Mouse (Mus musculus) midbrain, embryonic 14.5 days (tissue): Measurements from ENCODE around the gene Trpm4. TPM values are rescaled to one million over a fixed set of nuclear protein-coding genes. Genes with fewer than 3 reads are reported as not detected.
"Not testable (repeated sequence)": the region's sequence is repeated elsewhere in the genome, so short reads cannot be mapped to it uniquely, and the experiment has no call there.

Source experiments
- ATAC-seq: fragments of 200-750 bp; cut with Nextera tagmentation; 2 replicates; pipeline ENCODE4 v1.8.0; 2017; ENCODE audit warnings: moderate number of reproducible peaks, moderate library complexity; ENCODE audit not compliant: low FRiP score, low TSS enrichment
- DNase-seq: peaks from one replicate; pipeline ENCODE4 v3.0.0-alpha.2; 2015
- H3K27ac ChIP-seq: fragments of 300-500 bp; sonication (generic); replicated peaks from 2 replicates; pipeline ENCODE4 v1.5.1; 2014; ENCODE audit warnings: mild to moderate bottlenecking, low read depth, low read length, moderate library complexity
- H3K27me3 ChIP-seq: fragments of 300-500 bp; sonication (generic); 2 replicates; pipeline ENCODE4 v1.6.1; 2014; ENCODE audit warnings: low read length, control low read depth, mixed read lengths; ENCODE audit not compliant: control insufficient read depth, insufficient read depth
- H3K36me3 ChIP-seq: fragments of 300-500 bp; sonication (generic); 2 replicates; pipeline ENCODE4 v1.6.1; 2014; ENCODE audit warnings: low read length, control low read depth; ENCODE audit not compliant: control insufficient read depth, insufficient read depth
- H3K4me1 ChIP-seq: fragments of 300-500 bp; sonication (generic); 2 replicates; pipeline ENCODE4 v1.6.1; 2014; ENCODE audit warnings: mild to moderate bottlenecking, antibody characterized with exemption, low read length, control low read depth; ENCODE audit not compliant: control insufficient read depth, insufficient read depth
- H3K4me2 ChIP-seq: fragments of 300-500 bp; sonication (generic); 2 replicates; pipeline ENCODE4 v1.6.1; 2014; ENCODE audit warnings: mild to moderate bottlenecking, low read length, moderate library complexity
- H3K4me3 ChIP-seq: fragments of 300-500 bp; sonication (generic); replicated peaks from 2 replicates; pipeline ENCODE4 v1.5.1; 2014; ENCODE audit warnings: low read depth, low read length
- H3K9ac ChIP-seq: fragments of 300-500 bp; sonication (generic); replicated peaks from 2 replicates; pipeline ENCODE4 v1.6.1; 2014; ENCODE audit warnings: mild to moderate bottlenecking, low read length, moderate library complexity
- H3K9me3 ChIP-seq: fragments of 300-500 bp; sonication (generic); 2 replicates; pipeline ENCODE4 v1.6.1; 2016; ENCODE audit warnings: low read length, control low read depth, mixed read lengths; ENCODE audit not compliant: control insufficient read depth
- WGBS: fragments of 180-500 bp; shearing (Covaris S2); extraction: QIAGEN DNeasy Blood & Tissue Kit; methylation state at CpG from one replicate; pipeline ENCODE4 v1.1.7; 2014; 5-methylcytosine and 5-hydroxymethylcytosine counted together
- polyA plus RNA-seq: library from polyadenylated mRNA; unstranded; fragments of >200 nt; fragmentation: Nextera tagmentation; extraction: Ambion mirVana; gene quantifications from 2 replicates; pipeline ENCODE4 v1.2.1, GENCODE M21; 2014

Trpm4 gene
- polyA plus RNA-seq, 1 experiment from 2014 or later, result 8.4 TPM

DNA sequence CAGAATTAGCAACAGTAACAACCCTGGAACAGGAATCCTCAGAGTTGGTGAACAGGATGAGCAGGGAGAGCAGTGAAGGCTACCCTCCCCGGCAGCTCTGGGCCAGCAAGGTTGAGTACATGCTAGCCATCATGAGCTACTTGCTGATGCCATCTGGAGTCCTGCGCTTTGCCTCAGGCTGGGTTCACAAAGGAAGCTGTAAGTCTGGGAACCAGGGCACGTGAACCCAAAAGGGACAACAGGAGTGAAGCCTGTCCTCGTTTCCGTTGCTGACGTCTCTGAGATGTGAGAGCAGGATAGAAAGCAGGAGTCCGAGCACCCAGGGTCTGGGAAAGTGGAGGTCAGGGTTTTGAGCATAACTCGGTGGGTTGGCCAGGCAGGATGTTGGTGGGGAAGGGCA is 74.3 kb downstream of the Trpm4 start:
- Histone ChIP-seq H3K4me1 (no peaks in the 10 kb centered on the region), H3K27me3 (no peaks in the 10 kb centered on the region), H3K4me3 (no peak overlapping the region), H3K9ac (no peak overlapping the region), H3K27ac (no peak overlapping the region), H3K36me3 (no peaks in the 10 kb centered on the region), H3K9me3 (no peaks in the 10 kb centered on the region), H3K4me2 (no peak overlapping the region)
- DNase-seq (no peak), ATAC-seq (no peak)
- WGBS, result 91% methylated on average over 8 of the region's 8 CpGs

DNA sequence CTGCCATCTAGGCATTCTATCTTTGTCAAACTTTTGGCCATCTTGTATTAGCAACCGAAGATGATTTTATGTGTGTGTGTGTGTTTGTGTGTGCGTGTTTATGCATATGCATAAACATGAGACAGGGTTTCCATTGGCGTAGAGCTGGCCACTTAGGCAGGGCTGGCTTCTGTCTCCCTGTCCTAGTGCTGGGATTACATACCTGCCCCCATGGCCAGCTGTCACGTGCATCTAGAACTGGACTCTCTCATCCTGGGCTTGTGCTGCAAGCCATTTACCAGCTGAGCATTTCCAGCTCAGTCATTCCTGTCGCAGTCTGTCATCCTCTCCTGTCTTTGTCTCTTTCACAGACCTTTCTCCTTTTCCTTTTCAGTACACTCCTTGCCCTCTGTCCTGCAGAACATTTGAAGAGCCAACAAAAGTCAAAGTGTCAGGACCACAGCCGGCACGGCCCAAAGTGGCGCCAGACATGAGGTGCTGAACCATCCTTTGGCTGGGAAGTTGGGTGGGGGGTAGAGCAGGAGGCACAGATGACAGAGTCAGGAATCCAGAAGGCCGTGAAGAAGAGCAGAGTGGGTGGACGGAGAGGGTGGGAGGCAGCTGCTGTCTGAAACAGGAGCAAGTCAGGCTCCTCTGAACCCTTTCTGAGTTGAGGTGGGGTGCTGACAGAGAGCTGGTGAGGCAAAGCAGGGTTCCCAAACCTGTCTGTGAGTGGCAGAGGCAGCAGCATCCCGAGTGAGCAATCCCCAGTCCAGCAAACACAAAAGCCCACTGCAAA is 76.3 kb downstream of the Trpm4 start:
- H3K9me3 ChIP-seq, result no peaks in the 10 kb centered on the region
- no peak overlapping the region for H3K9ac ChIP-seq

GRCm38 (mm10) chr7:45255822-45256221 is 77.8 kb downstream of the Trpm4 start:
- WGBS, result 86% methylated on average over 5 of the region's 7 CpGs
- H3K9me3 ChIP-seq, ATAC-seq, H3K9ac ChIP-seq, H3K27ac ChIP-seq, H3K4me2 ChIP-seq, H3K4me3 ChIP-seq, DNase-seq, H3K27me3 ChIP-seq, H3K4me1 ChIP-seq, H3K36me3 ChIP-seq: not testable (repeated sequence)

More for the DNA sequence above, 76.3 kb downstream of the Trpm4 start:
- 66% methylated on average over 11 of the region's 11 CpGs for WGBS
- Histone ChIP-seq H3K4me2 (no peak overlapping the region), H3K4me1 (no peaks in the 10 kb centered on the region), H3K27me3 (no peaks in the 10 kb centered on the region), H3K4me3 (no peak overlapping the region), H3K27ac (no peak overlapping the region), H3K36me3 (no peaks in the 10 kb centered on the region)
- DNase-seq (no peak), ATAC-seq (no peak)

- Histone ChIP-seq H3K4me3 (no peak overlapping the region), H3K27ac (no peak overlapping the region), H3K4me1 (no peaks in the 10 kb centered on the region), H3K9ac (no peak overlapping the region), H3K9me3 (no peaks in the 10 kb centered on the region), H3K36me3 (no peaks in the 10 kb centered on the region), H3K27me3 (no peaks in the 10 kb centered on the region), H3K4me2 (no peak overlapping the region)
- WGBS, result 94% methylated on average over 8 of the region's 8 CpGs
- DNase-seq, result no peak
- ATAC-seq, result no peak
Measured at GRCm38 (mm10) chr7:45253806-45254205, 79.8 kb downstream of the Trpm4 start.

Other genes with a start within 250 kb of the Trpm4 start
- 31.2 and 59.3 TPM in 2 replicates for gene Rcn3, start 241.6 kb downstream of the Trpm4 start, polyA plus RNA-seq
- 4.8 and 21.8 TPM in 2 replicates for gene Fcgrt, start 229.9 kb downstream of the Trpm4 start, polyA plus RNA-seq
- 915 and 960 TPM in 2 replicates for gene Rps11, start 209.3 kb downstream of the Trpm4 start, polyA plus RNA-seq
- gene Rpl13a, start 205.0 kb downstream of the Trpm4 start, polyA plus RNA-seq, result 746 and 846 TPM in 2 replicates
- 0.53 TPM in 1 of 2 replicates, not detected in the other for gene Gm45713, start 197.5 kb downstream of the Trpm4 start, polyA plus RNA-seq
- 0.50 and 1.4 TPM in 2 replicates for gene Flt3l, start 197.3 kb downstream of the Trpm4 start, polyA plus RNA-seq
- gene Pih1d1, start 179.5 kb downstream of the Trpm4 start, polyA plus RNA-seq, result 92.8 and 96.2 TPM in 2 replicates
- 21.2 and 24.1 TPM in 2 replicates for gene Aldh16a1, start 179.2 kb downstream of the Trpm4 start, polyA plus RNA-seq
- gene Slc17a7, start 169.8 kb downstream of the Trpm4 start, polyA plus RNA-seq, result 0.39 and 0.62 TPM in 2 replicates
- not detected in 2 replicates for gene Gfy, start 154.2 kb downstream of the Trpm4 start, polyA plus RNA-seq
- gene Pth2, start 152.8 kb downstream of the Trpm4 start, polyA plus RNA-seq, result 0.68 and 1.4 TPM in 2 replicates
- gene Ccdc155, start 128.9 kb downstream of the Trpm4 start, polyA plus RNA-seq, result 0.33 and 0.34 TPM in 2 replicates
- 2.4 and 2.7 TPM in 2 replicates for gene Dkkl1, start 121.6 kb downstream of the Trpm4 start, polyA plus RNA-seq
- gene Tead2, start 118.0 kb downstream of the Trpm4 start, polyA plus RNA-seq, result 38.4 and 59.7 TPM in 2 replicates
- gene Cd37, start 94.7 kb downstream of the Trpm4 start, polyA plus RNA-seq, result 0.76 and 1.0 TPM in 2 replicates
- 0.16 and 0.54 TPM in 2 replicates for gene Slc6a16, start 92.7 kb downstream of the Trpm4 start, polyA plus RNA-seq
- gene Slc6a21, start 56.3 kb downstream of the Trpm4 start, polyA plus RNA-seq, result not detected in 2 replicates
- gene Hrc, start 1.5 kb upstream of the Trpm4 start, polyA plus RNA-seq, result not detected in 2 replicates
- gene Ppfia3, start 33.2 kb upstream of the Trpm4 start, polyA plus RNA-seq, result 26.9 and 28.0 TPM in 2 replicates
- 11.6 and 26.5 TPM in 2 replicates for gene Lin7b, start 36.8 kb upstream of the Trpm4 start, polyA plus RNA-seq
- 80.6 and 135 TPM in 2 replicates for gene Snrnp70, start 62.0 kb upstream of the Trpm4 start, polyA plus RNA-seq
- not detected in 2 replicates for gene Kcna7, start 71.9 kb upstream of the Trpm4 start, polyA plus RNA-seq
- gene Ntf5, start 79.9 kb upstream of the Trpm4 start, polyA plus RNA-seq, result not detected in 2 replicates
- gene Lhb, start 87.0 kb upstream of the Trpm4 start, polyA plus RNA-seq, result 0.34 TPM in 1 of 2 replicates, not detected in the other
- 15.5 TPM in 2 replicates for gene Gys1, start 101.1 kb upstream of the Trpm4 start, polyA plus RNA-seq
- 110 and 114 TPM in 2 replicates for gene Ruvbl2, start 104.3 kb upstream of the Trpm4 start, polyA plus RNA-seq
- gene Ftl1, start 126.1 kb upstream of the Trpm4 start, polyA plus RNA-seq, result 5,898 and 6,785 TPM in 2 replicates
- 107 and 182 TPM in 2 replicates for gene Bax, start 133.1 kb upstream of the Trpm4 start, polyA plus RNA-seq
- 0.13 and 0.32 TPM in 2 replicates for gene Tulp2, start 148.1 kb upstream of the Trpm4 start, polyA plus RNA-seq
- not detected in 2 replicates for gene Gm45808, start 153.0 kb upstream of the Trpm4 start, polyA plus RNA-seq
- 3.1 and 3.2 TPM in 2 replicates for gene Dhdh, start 155.0 kb upstream of the Trpm4 start, polyA plus RNA-seq
- gene Nucb1, start 176.6 kb upstream of the Trpm4 start, polyA plus RNA-seq, result 86.5 and 89.5 TPM in 2 replicates
- gene Ppp1r15a, start 192.5 kb upstream of the Trpm4 start, polyA plus RNA-seq, result 9.5 and 10.2 TPM in 2 replicates
- 0.53 and 0.77 TPM in 2 replicates for gene Plekha4, start 192.6 kb upstream of the Trpm4 start, polyA plus RNA-seq
- gene Hsd17b14, start 221.1 kb upstream of the Trpm4 start, polyA plus RNA-seq, result not detected in 2 replicates
- gene Bcat2, start 236.4 kb upstream of the Trpm4 start, polyA plus RNA-seq, result 14.9 and 16.9 TPM in 2 replicates